Mouse (Mus musculus) heart, embryonic 10.5 days (tissue): ENCODE measurements around the gene Cttnbp2. TPM values are rescaled to one million over a fixed set of nuclear protein-coding genes. Genes with fewer than 3 reads are reported as not detected.

Experiments used
- DNase-seq: peaks from one replicate; pipeline ENCODE4 v3.0.0-alpha.2; 2017; ENCODE audit warnings: low spot score
- H3K27ac ChIP-seq: fragments of 300-500 bp; sonication (generic); 2 replicates; pipeline ENCODE4 v1.5.1; 2016; ENCODE audit warnings: mild to moderate bottlenecking
- H3K27me3 ChIP-seq: fragments of 300-500 bp; sonication (generic); 2 replicates; pipeline ENCODE4 v1.6.1; 2016; ENCODE audit warnings: mild to moderate bottlenecking; ENCODE audit not compliant: poor library complexity, insufficient read depth, severe bottlenecking
- H3K36me3 ChIP-seq: fragments of 300-500 bp; sonication (generic); 2 replicates; pipeline ENCODE4 v1.6.1; 2016; ENCODE audit warnings: mild to moderate bottlenecking, moderate library complexity
- H3K4me1 ChIP-seq: fragments of 300-500 bp; sonication (generic); 2 replicates; pipeline ENCODE4 v1.6.1; 2016; ENCODE audit warnings: mild to moderate bottlenecking
- H3K4me3 ChIP-seq: fragments of 300-500 bp; sonication (generic); 2 replicates; pipeline ENCODE4 v1.5.1; 2016; ENCODE audit warnings: mild to moderate bottlenecking, moderate library complexity
- H3K9me3 ChIP-seq: fragments of 300-500 bp; sonication (generic); 2 replicates; pipeline ENCODE4 v1.6.1; 2016; ENCODE audit warnings: mild to moderate bottlenecking, moderate library complexity
- WGBS: fragments of 180-500 bp; shearing (Covaris S2); methylation state at CpG from one replicate; pipeline ENCODE4 v1.1.7; 2016; 5-methylcytosine and 5-hydroxymethylcytosine counted together
- polyA plus RNA-seq: library from polyadenylated mRNA; unstranded; fragments of >200 nt; fragmentation: Nextera tagmentation; extraction: Ambion mirVana; gene quantifications from 2 replicates; pipeline ENCODE4 v1.2.1, GENCODE M21; 2016

The Cttnbp2 gene
- polyA plus RNA-seq, 1 experiment from 2014 or later: 9.2 TPM

- DNase-seq: no peak
- H3K4me1 ChIP-seq: no peaks in the 10 kb centered on the region
- no peaks in the 10 kb centered on the region for H3K27me3 ChIP-seq
- H3K9me3 ChIP-seq: no peaks in the 10 kb centered on the region
- 73% methylated on average over 4 of the region's 4 CpGs for WGBS
- H3K4me3 ChIP-seq: no peak overlapping the region
- no peaks in the 10 kb centered on the region for H3K36me3 ChIP-seq
- no peak overlapping the region for H3K27ac ChIP-seq
Measured at GRCm38 (mm10) chr6:18374744-18375143, 139.9 kb downstream of the Cttnbp2 start.

GRCm38 (mm10) chr6:18373652-18374051 is 141.0 kb downstream of the Cttnbp2 start:
- no peaks in the 10 kb centered on the region for H3K27me3 ChIP-seq
- H3K4me1 ChIP-seq: no peaks in the 10 kb centered on the region
- H3K9me3 ChIP-seq: no peaks in the 10 kb centered on the region
- 69% methylated on average over 1 of the region's 1 CpGs for WGBS
- H3K4me3 ChIP-seq: no peak overlapping the region
- H3K27ac ChIP-seq: no peak overlapping the region
- DNase-seq: no peak
- H3K36me3 ChIP-seq: no peaks in the 10 kb centered on the region

- Histone ChIP-seq H3K4me1 (no peaks in the 10 kb centered on the region), H3K4me3 (no peak overlapping the region), H3K36me3 (no peaks in the 10 kb centered on the region), H3K9me3 (no peaks in the 10 kb centered on the region), H3K27me3 (no peaks in the 10 kb centered on the region), H3K27ac (no peak overlapping the region)
- DNase-seq: no peak
- 29% methylated on average over 7 of the region's 7 CpGs for WGBS
Measured at GRCm38 (mm10) chr6:18372447-18373228, 142.0 kb downstream of the Cttnbp2 start.

GRCm38 (mm10) chr6:18369723-18370122 is 144.9 kb downstream of the Cttnbp2 start:
- Histone ChIP-seq H3K4me3 (no peak overlapping the region), H3K27ac (no peak overlapping the region), H3K9me3 (no peaks in the 10 kb centered on the region), H3K27me3 (no peaks in the 10 kb centered on the region), H3K4me1 (no peaks in the 10 kb centered on the region), H3K36me3 (no peaks in the 10 kb centered on the region)
- no peak for DNase-seq
- 78% methylated on average over 4 of the region's 4 CpGs for WGBS

- DNase-seq: no peak
- WGBS: 76% methylated on average over 3 of the region's 3 CpGs
Measured at GRCm38 (mm10) chr6:18369054-18369453, 145.6 kb downstream of the Cttnbp2 start.

GRCm38 (mm10) chr6:18362232-18362631 is 152.4 kb downstream of the Cttnbp2 start:
- Histone ChIP-seq H3K9me3 (no peaks in the 10 kb centered on the region), H3K4me1 (no peaks in the 10 kb centered on the region), H3K27ac (no peak overlapping the region), H3K27me3 (no peaks in the 10 kb centered on the region), H3K4me3 (no peak overlapping the region), H3K36me3 (no peaks in the 10 kb centered on the region)
- DNase-seq: no peak
- WGBS: 75% methylated on average over 5 of the region's 5 CpGs

More at GRCm38 (mm10) chr6:18369054-18369453, 145.6 kb downstream of the Cttnbp2 start:
- no peaks in the 10 kb centered on the region for H3K4me1 ChIP-seq
- no peaks in the 10 kb centered on the region for H3K9me3 ChIP-seq
- no peaks in the 10 kb centered on the region for H3K36me3 ChIP-seq
- no peaks in the 10 kb centered on the region for H3K27me3 ChIP-seq
- no peak overlapping the region for H3K4me3 ChIP-seq
- H3K27ac ChIP-seq: no peak overlapping the region

GRCm38 (mm10) chr6:18360955-18361354 is 153.7 kb downstream of the Cttnbp2 start:
- Histone ChIP-seq H3K27me3 (no peaks in the 10 kb centered on the region), H3K9me3 (no peaks in the 10 kb centered on the region), H3K36me3 (no peaks in the 10 kb centered on the region), H3K4me3 (no peak overlapping the region), H3K4me1 (no peaks in the 10 kb centered on the region), H3K27ac (no peak overlapping the region)
- DNase-seq: no peak

- Histone ChIP-seq H3K36me3 (no peaks in the 10 kb centered on the region), H3K9me3 (no peaks in the 10 kb centered on the region), H3K27ac (no peak overlapping the region), H3K27me3 (no peaks in the 10 kb centered on the region), H3K4me3 (no peak overlapping the region), H3K4me1 (no peaks in the 10 kb centered on the region)
- no peak for DNase-seq
- WGBS: 67% methylated on average over 1 of the region's 1 CpGs
Measured at GRCm38 (mm10) chr6:18360154-18360553, 154.5 kb downstream of the Cttnbp2 start.

GRCm38 (mm10) chr6:18349153-18349858 is 165.3 kb downstream of the Cttnbp2 start:
- Histone ChIP-seq H3K27ac (no peak overlapping the region), H3K4me3 (no peak overlapping the region), H3K27me3 (no peaks in the 10 kb centered on the region), H3K36me3 (no peaks in the 10 kb centered on the region), H3K4me1 (no peaks in the 10 kb centered on the region), H3K9me3 (no peaks in the 10 kb centered on the region)
- DNase-seq: no peak
- 62% methylated on average over 3 of the region's 3 CpGs for WGBS

GRCm38 (mm10) chr6:18344272-18344671 is 170.4 kb downstream of the Cttnbp2 start:
- Histone ChIP-seq H3K9me3 (no peaks in the 10 kb centered on the region), H3K27ac (no peak overlapping the region), H3K4me3 (no peak overlapping the region), H3K4me1 (no peaks in the 10 kb centered on the region), H3K36me3 (no peaks in the 10 kb centered on the region), H3K27me3 (no peaks in the 10 kb centered on the region)
- WGBS: 78% methylated on average over 2 of the region's 2 CpGs
- DNase-seq: no peak

GRCm38 (mm10) chr6:18338307-18338706 is 176.3 kb downstream of the Cttnbp2 start:
- Histone ChIP-seq H3K9me3 (no peaks in the 10 kb centered on the region), H3K4me3 (no peak overlapping the region), H3K27me3 (no peaks in the 10 kb centered on the region), H3K27ac (no peak overlapping the region), H3K4me1 (no peaks in the 10 kb centered on the region), H3K36me3 (no peaks in the 10 kb centered on the region)
- no peak for DNase-seq

- WGBS: 73% methylated on average over 3 of the region's 3 CpGs
- no peaks in the 10 kb centered on the region for H3K9me3 ChIP-seq
- no peaks in the 10 kb centered on the region for H3K4me1 ChIP-seq
- H3K36me3 ChIP-seq: no peaks in the 10 kb centered on the region
- H3K4me3 ChIP-seq: no peak overlapping the region
- H3K27ac ChIP-seq: no peak overlapping the region
- H3K27me3 ChIP-seq: no peaks in the 10 kb centered on the region
- DNase-seq: no peak
Measured at GRCm38 (mm10) chr6:18335393-18335792, 179.2 kb downstream of the Cttnbp2 start.

GRCm38 (mm10) chr6:18322950-18323349 is 191.7 kb downstream of the Cttnbp2 start:
- no peaks in the 10 kb centered on the region for H3K36me3 ChIP-seq
- H3K4me1 ChIP-seq: no peaks in the 10 kb centered on the region
- no peaks in the 10 kb centered on the region for H3K27me3 ChIP-seq
- DNase-seq: no peak
- H3K9me3 ChIP-seq: no peaks in the 10 kb centered on the region
- WGBS: 80% methylated on average over 1 of the region's 1 CpGs
- no peak overlapping the region for H3K4me3 ChIP-seq
- no peak overlapping the region for H3K27ac ChIP-seq
